Mouse (Mus musculus) thymus, adult 2 months (tissue): ENCODE measurements around the gene Cox4i1.

ENCODE experiments used
- CTCF ChIP-seq: fragments of 200-500 bp; IDR thresholded peaks from 2 replicates; pipeline ENCODE4 v1.5.1; 2012; ENCODE audit warnings: mild to moderate bottlenecking, control low read depth, low read length, moderate library complexity, borderline replicate concordance; ENCODE audit not compliant: control insufficient read depth, poor library complexity, insufficient read depth; ENCODE audit errors: extremely low read depth
- POLR2A ChIP-seq: fragments of 200-500 bp; IDR thresholded peaks from 2 replicates; pipeline ENCODE4 v1.6.1; 2012; ENCODE audit warnings: mild to moderate bottlenecking, low read length, control low read depth, moderate library complexity; ENCODE audit not compliant: control insufficient read depth, poor library complexity, insufficient read depth; ENCODE audit errors: extremely low read depth

- TF ChIP-seq POLR2A (no peak), CTCF (no peak)
Observed at GRCm38 (mm10) chr8:120685097-120685496, 17.1 kb downstream of the Cox4i1 start.
